Mouse (Mus musculus): Measurements from ENCODE around the gene Suds3. TPM values are rescaled to one million over a fixed set of nuclear protein-coding genes. Genes with fewer than 3 reads are reported as not detected.

The Suds3 gene
- polyA plus RNA-seq (2012; rRNA removed), result 23.0 and 25.8 TPM in 2 replicates

GRCm38 (mm10) chr5:117115836-117116366 is at the start of gene Suds3:
Gene Suds3 (minus strand): TSS chr5:117116113.

GRCm38 (mm10) chr5:117119777-117120488 is 4.0 kb upstream of the Suds3 start, which contains the start of gene Taok3:
Gene Taok3 (plus strand): TSS chr5:117120129.

Other genes starting within 250 kb of the Suds3 start
- gene Taok3, start 4.0 kb upstream of the Suds3 start, polyA plus RNA-seq (2012; rRNA removed), result 18.2 and 19.9 TPM in 2 replicates
- gene Pebp1, start 171.5 kb upstream of the Suds3 start, polyA plus RNA-seq (2012; rRNA removed), result 142 and 163 TPM in 2 replicates
- 0.92 and 1.2 TPM in 2 replicates for gene Vsig10, start 203.0 kb upstream of the Suds3 start, polyA plus RNA-seq (2012; rRNA removed)
- gene Wsb2, start 241.2 kb upstream of the Suds3 start, polyA plus RNA-seq (2012; rRNA removed), result 12.0 and 14.8 TPM in 2 replicates